Mouse (Mus musculus) heart, embryonic 14.5 days (tissue): Measurements from ENCODE around the gene Oxct2a. TPM values are rescaled to one million over a fixed set of nuclear protein-coding genes. Genes with fewer than 3 reads are reported as not detected.
"Not testable (repeated sequence)": the region's sequence is repeated elsewhere in the genome, so short reads cannot be mapped to it uniquely, and the experiment has no call there.

Experiments
- ATAC-seq: fragments of 200-750 bp; cut with Nextera tagmentation; 2 replicates; pipeline ENCODE4 v1.8.0; 2017; ENCODE audit warnings: low read depth, moderate TSS enrichment; ENCODE audit not compliant: insufficient number of reproducible peaks, insufficient read depth, low FRiP score
- H3K27ac ChIP-seq, 2 experiments: fragments of 200-500 bp in 1 of 2; fragments of 300-500 bp in 1 of 2; sonication (generic) in 1 of 2; replicated peaks in 1 of 2; 2 replicates each; pipeline ENCODE4 v1.5.1; 2012 to 2014; ENCODE audit warnings: low read depth in 2 of 2, low read length in 2 of 2, control low read depth in 1 of 2, mild to moderate bottlenecking in 1 of 2, mixed read lengths in 1 of 2; ENCODE audit not compliant: control insufficient read depth in 1 of 2, insufficient read depth in 1 of 2
- H3K27me3 ChIP-seq: fragments of 300-500 bp; sonication (generic); 2 replicates; pipeline ENCODE4 v1.6.1; 2014; ENCODE audit warnings: mild to moderate bottlenecking, low read length, control low read depth; ENCODE audit not compliant: control insufficient read depth, insufficient read depth
- H3K36me3 ChIP-seq: fragments of 300-500 bp; sonication (generic); 2 replicates; pipeline ENCODE4 v1.6.1; 2014; ENCODE audit warnings: mild to moderate bottlenecking, control low read depth, low read length, mixed read lengths; ENCODE audit not compliant: control insufficient read depth, insufficient read depth
- H3K4me1 ChIP-seq, 2 experiments: fragments of 200-500 bp in 1 of 2; fragments of 300-500 bp in 1 of 2; sonication (generic) in 1 of 2; 2 replicates each; pipeline ENCODE4 v1.6.1; 2012 to 2014; ENCODE audit warnings: low read length in 2 of 2, control low read depth in 1 of 2, mixed read lengths in 1 of 2; ENCODE audit not compliant: control insufficient read depth in 2 of 2, insufficient read depth in 2 of 2
- H3K4me2 ChIP-seq: fragments of 300-500 bp; sonication (generic); 2 replicates; pipeline ENCODE4 v1.6.1; 2014; ENCODE audit warnings: mild to moderate bottlenecking, low read length
- H3K4me3 ChIP-seq, 2 experiments: fragments of 200-500 bp in 1 of 2; fragments of 300-500 bp in 1 of 2; sonication (generic) in 1 of 2; 2 replicates each; pipeline ENCODE4 v1.5.1; 2012 to 2014; ENCODE audit warnings: low read length in 2 of 2, mild to moderate bottlenecking in 2 of 2, control low read depth in 1 of 2, low read depth in 1 of 2, moderate library complexity in 1 of 2; ENCODE audit not compliant: control insufficient read depth in 1 of 2, insufficient read depth in 1 of 2
- H3K9ac ChIP-seq: fragments of 300-500 bp; sonication (generic); 2 replicates; pipeline ENCODE4 v1.6.1; 2014; ENCODE audit warnings: mild to moderate bottlenecking, low read length
- H3K9me3 ChIP-seq: fragments of 300-500 bp; sonication (generic); 2 replicates; pipeline ENCODE4 v1.6.1; 2016; ENCODE audit warnings: low read length, control low read depth; ENCODE audit not compliant: control insufficient read depth
- WGBS: fragments of 180-500 bp; shearing (Covaris S2); extraction: QIAGEN DNeasy Blood & Tissue Kit; methylation state at CpG from one replicate; pipeline ENCODE4 v1.1.7; 2014; 5-methylcytosine and 5-hydroxymethylcytosine counted together
- polyA plus RNA-seq: library from polyadenylated mRNA; unstranded; fragments of >200 nt; fragmentation: Nextera tagmentation; extraction: Ambion mirVana; gene quantifications from 2 replicates; pipeline ENCODE4 v1.2.1, GENCODE M21; 2014

The Oxct2a gene
- polyA plus RNA-seq, 1 experiment from 2014 or later, result not detected

DNA sequence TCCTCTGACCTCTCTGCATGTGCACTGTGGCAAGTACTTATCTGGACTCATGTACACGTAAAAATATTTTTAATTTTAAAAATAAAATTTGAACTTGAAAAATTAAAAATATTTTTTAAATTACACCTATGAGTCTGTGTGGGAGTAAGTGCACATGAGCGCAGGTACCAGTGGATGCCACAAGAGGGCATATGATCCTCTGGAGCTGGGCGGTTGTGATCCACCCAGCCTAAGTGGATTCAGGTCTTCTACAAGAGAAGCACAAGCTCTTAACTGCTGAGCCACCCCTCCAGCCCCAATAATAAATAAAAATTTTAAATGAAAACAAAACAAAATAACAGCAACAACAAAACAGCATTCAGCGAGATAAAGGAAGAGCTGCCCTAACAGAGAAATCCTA, 9.7 kb upstream of the Oxct2a start:
- Histone ChIP-seq H3K27ac (no peak overlapping the region), H3K36me3 (no peaks in the 10 kb centered on the region), H3K9me3 (peaks cover 4% of the 10 kb centered on the region; the same call in 1 of the 2 replicates), H3K4me1 (no peaks in the 10 kb centered on the region; a peak in 1 of 4 replicates), H3K4me3 (no peak overlapping the region), H3K27me3 (no peaks in the 10 kb centered on the region), H3K9ac (no peak overlapping the region), H3K4me2 (no peak overlapping the region)
- 94% methylated on average over 4 of the region's 4 CpGs for WGBS
- ATAC-seq, result no peak

DNA sequence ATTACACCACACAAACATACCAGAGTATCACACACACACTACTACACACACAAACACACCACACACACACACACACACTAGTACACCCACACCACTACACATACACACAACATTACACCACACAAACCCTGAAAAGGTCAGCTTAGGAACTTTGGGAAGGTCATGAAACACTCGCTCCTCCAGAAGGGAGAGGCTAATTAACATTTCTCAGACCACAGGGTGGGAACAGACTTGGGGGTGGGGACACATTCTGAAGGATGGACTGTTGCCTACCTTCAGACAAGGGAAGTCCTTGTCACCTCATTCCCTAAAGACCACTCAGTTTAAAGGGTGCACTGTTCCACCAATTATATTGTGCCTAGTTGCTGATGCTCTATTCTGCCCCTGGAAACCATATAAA, 8.5 kb upstream of the Oxct2a start:
- 50% methylated on average over 1 of the region's 1 CpGs for WGBS
- H3K36me3 ChIP-seq, H3K4me3 ChIP-seq, H3K9ac ChIP-seq, H3K4me2 ChIP-seq, ATAC-seq, H3K27me3 ChIP-seq, H3K9me3 ChIP-seq, H3K27ac ChIP-seq, H3K4me1 ChIP-seq: not testable (repeated sequence)

DNA sequence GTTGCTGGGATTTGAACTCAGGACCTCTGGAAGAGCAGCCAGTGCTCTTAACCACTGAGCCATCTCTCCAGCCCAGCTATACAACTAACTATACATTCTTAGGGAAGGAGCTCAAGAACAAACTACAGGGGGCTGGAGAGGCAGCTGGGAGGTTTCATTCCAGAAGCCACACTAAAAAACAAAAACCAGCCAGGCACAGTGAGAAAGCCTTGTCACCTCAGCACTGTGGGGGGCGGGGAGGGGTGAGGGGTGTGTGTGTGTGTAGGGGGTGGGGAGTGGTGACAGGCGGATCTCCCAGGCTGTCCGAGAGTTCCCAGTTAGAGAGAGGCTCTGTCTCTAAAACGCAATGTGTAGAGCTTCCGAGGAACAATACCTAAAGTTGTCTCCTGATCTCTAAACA, 7.9 kb upstream of the Oxct2a start:
- Histone ChIP-seq H3K27ac (no peak overlapping the region), H3K4me1 (peaks cover 0 to 2% of the 10 kb centered on the region in 2 experiments; a peak in 2 of 4 replicates), H3K36me3 (no peaks in the 10 kb centered on the region), H3K9ac (no peak overlapping the region), H3K9me3 (peaks cover 4% of the 10 kb centered on the region; the same call in 1 of the 2 replicates), H3K4me3 (no peak overlapping the region), H3K27me3 (no peaks in the 10 kb centered on the region), H3K4me2 (no peak overlapping the region)
- ATAC-seq, result no peak
- WGBS, result 64% methylated on average over 5 of the region's 5 CpGs

DNA sequence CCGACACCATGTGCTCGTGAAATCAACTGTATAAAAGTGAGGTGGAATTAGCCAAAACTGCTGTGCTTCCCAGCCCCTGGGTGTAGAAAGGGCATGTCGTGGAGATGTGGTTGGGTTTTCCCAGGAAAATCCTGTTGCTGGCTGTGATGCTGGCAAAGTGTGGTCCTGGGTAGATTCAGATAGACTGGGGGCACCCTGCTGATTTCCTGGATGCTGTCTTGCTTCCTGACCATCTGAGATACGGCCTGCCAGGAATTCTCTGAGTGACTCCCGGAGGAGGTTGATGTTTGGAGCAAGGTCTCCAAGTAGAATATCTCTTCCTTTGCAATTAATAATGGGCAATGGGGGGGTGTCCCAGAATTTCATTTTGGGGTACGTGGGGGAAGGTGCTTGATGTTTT, 5.5 kb upstream of the Oxct2a start:
- Histone ChIP-seq H3K4me1 (peaks cover 6 to 7% of the 10 kb centered on the region in 2 experiments; a peak in 3 of 4 replicates), H3K9me3 (peaks cover 4% of the 10 kb centered on the region; the same call in 1 of the 2 replicates), H3K4me2 (no peak overlapping the region), H3K27me3 (no peaks in the 10 kb centered on the region), H3K27ac (no peak overlapping the region), H3K9ac (no peak overlapping the region), H3K36me3 (no peaks in the 10 kb centered on the region), H3K4me3 (no peak overlapping the region)
- ATAC-seq, result no peak
- WGBS, result 55% methylated on average over 6 of the region's 6 CpGs

DNA sequence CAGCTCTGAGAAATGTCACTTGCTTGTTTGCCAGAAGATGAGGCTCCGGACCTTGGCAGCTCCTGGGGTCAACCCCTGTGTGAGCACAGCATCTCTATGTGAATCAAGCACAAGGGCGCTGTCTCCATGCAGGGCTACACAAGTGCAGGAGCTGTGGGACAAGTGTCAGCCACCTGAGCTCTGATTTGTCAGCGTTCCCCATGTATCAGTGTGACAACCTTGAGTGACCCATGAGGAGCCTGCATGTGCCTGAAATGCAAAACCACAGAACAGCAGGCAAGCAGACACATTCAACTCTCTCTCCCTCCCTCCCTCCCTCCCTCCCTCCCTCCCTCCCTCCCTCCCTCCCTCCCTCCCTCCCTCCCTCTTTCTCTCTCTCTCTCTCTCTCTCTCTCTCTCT, 4.2 kb upstream of the Oxct2a start:
- WGBS, result 27% methylated on average over 3 of the region's 3 CpGs
- Histone ChIP-seq H3K4me2 (no peak overlapping the region), H3K4me1 (peaks cover 6 to 7% of the 10 kb centered on the region in 2 experiments; a peak in 3 of 4 replicates), H3K9ac (no peak overlapping the region), H3K27ac (no peak overlapping the region), H3K9me3 (no peaks in the 10 kb centered on the region; the same call in 1 of the 2 replicates), H3K27me3 (peaks cover 5% of the 10 kb centered on the region), H3K36me3 (no peaks in the 10 kb centered on the region), H3K4me3 (no peak overlapping the region)
- ATAC-seq, result no peak

DNA sequence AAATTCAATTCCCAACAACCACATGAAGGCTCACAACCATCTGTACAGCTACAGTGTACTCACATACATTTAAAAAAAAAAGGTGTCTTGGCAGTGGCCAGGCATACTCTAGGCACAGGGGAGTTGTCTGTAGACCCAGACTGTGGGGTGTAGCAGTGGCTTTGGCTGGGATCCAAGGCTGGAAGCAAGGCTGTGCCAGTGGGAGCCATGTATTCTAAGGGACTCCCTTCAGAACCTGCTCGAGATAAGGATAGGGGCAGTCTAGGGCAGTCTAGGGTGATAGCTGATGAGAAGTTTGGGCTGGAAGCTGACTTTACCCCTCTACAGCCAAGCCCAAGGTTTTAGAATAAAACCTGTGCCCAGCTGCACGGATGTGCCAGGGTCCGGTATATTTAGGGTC, 2.7 kb upstream of the Oxct2a start:
- H3K4me2 ChIP-seq, result no peak overlapping the region
- no peaks in the 10 kb centered on the region for H3K9me3 ChIP-seq
- H3K9ac ChIP-seq, result no peak overlapping the region
- H3K4me3 ChIP-seq, result no peak overlapping the region
- peaks cover 13% of the 10 kb centered on the region for H3K27me3 ChIP-seq
- no peaks in the 10 kb centered on the region for H3K36me3 ChIP-seq
- H3K27ac ChIP-seq, result no peak overlapping the region
- H3K4me1 ChIP-seq, result peaks cover 6 to 7% of the 10 kb centered on the region in 2 experiments; a peak in 3 of 4 replicates
- WGBS, result 53% methylated on average over 3 of the region's 3 CpGs
- 0 out of 2 replicates have a peak, but pooled peaks have one; percentile 32 for ATAC-seq

DNA sequence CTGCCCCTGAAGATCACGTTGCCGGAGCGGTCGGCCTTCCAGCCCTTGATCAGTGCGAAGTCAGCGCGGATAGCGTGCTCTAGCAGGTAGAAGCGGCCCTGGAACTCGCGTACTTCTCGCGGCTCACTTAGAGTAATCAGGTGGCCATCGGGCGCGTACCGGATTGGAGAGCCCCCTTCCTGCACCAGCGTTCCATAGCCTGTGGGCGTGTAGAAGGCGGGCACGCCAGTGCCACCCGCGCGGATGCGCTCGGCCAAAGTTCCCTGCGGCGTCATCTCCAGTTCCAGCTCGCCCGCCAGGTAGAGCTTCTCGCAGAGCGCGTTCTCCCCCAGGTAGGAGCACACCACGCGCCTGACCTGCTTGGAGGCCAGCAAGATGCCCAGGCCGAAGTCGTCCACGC, 524 bp downstream of the Oxct2a start:
- H3K27me3 ChIP-seq, result peaks cover 13% of the 10 kb centered on the region
- not testable (repeated sequence) for H3K4me1 ChIP-seq, H3K27ac ChIP-seq, ATAC-seq, H3K36me3 ChIP-seq, H3K9me3 ChIP-seq, H3K9ac ChIP-seq
- H3K4me2 ChIP-seq, result peak overlapping the region; percentile 56
- WGBS, result 7% methylated on average over 15 of the region's 38 CpGs
- peak overlapping the region; percentile 12 to 26; a peak in 3 of 4 replicates for H3K4me3 ChIP-seq

DNA sequence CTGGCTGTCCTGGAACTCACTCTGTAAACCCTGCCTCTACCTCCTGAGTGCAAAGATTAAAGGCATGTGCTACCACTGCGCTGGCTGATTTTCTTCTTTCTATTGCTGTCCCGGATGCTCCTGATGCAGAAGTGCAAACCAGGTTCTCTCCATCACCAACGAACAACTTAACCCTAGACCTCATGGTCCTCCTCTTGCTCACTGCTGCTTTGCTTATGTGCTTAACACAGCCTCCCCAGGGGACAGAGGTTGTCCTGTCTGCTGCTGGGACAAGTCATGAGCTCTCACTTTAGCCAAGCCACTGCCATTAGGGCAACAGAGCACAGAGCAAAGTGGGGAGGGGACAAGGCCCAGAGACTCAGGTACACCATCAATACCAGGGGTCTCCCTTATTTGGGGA, 8.9 kb downstream of the Oxct2a start:
- H3K27ac ChIP-seq, result no peak overlapping the region
- no peaks in the 10 kb centered on the region for H3K27me3 ChIP-seq
- H3K36me3 ChIP-seq, result no peaks in the 10 kb centered on the region
- no peak overlapping the region for H3K4me3 ChIP-seq
- no peak for ATAC-seq
- WGBS, result 81% methylated on average over 3 of the region's 3 CpGs
- no peak overlapping the region for H3K4me2 ChIP-seq
- no peaks in the 10 kb centered on the region for H3K4me1 ChIP-seq
- no peak overlapping the region for H3K9ac ChIP-seq
- H3K9me3 ChIP-seq, result peaks cover 4% of the 10 kb centered on the region; the same call in 1 of the 2 replicates
